8 mouse cellular contexts compared by ENCODE assay signal in the genomic region with DNA sequence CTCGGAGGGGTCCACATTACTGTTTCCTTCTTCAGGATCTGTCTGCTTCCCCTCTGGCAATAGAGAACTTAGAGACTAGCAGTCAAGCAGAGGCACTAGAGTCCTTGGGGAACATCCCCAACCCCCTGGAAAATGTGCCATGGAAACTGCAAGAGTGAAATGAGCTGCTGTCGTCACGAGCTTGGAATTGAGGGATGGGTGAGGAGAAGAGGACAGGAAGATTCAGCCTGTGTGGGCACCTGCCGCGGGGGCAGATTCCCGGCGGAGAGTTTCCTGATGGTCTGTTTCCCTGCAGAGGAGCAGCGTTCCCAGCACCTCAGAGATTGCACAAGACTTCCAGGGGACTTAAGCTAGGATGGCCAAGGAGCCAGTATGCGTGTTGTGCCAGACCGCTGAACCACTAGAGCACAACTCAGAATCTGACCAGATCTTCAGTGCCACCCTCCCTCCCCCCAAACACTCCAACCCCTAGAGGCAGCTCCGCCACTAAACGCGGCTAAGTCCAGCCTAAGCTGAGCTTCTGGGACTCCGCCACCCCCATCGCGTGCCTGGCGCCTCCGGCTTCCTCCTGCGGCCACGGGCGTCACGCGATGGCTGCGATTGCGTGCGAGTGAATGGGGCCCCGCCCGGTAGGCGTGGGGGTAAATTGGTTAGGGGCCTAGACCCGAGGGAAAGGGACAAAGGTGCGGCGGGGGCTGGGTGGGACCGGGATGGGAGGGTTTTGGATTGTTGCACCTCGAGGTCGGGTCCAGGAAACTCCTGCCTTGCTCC. TPM values are rescaled to one million over a fixed set of nuclear protein-coding genes. Genes with fewer than 3 reads are reported as not detected.
A peak's percentile ranks its signal among the peaks of the same experiment; 100 is the strongest.
DNase-seq lines count a peak whose midpoint lies in the region; ATAC-seq and TF ChIP-seq lines count a peak whose summit lies in the region.

No protein-coding gene starts in this region.

- no peak overlapping the region for H3ac ChIP-seq in myocyte (ENCODE audit: control insufficient read depth, insufficient read length)

- TF ChIP-seq POLR2A in myocyte (IDR thresholded peaks at IDR 0.05; ENCODE audit: insufficient read length, low read depth), result peak; percentile 48

- DNase-seq in cerebellum, postnatal 25 days, result peak; percentile 28 to 64
- peak; percentile 61 for DNase-seq in embryonic facial prominence, embryonic 14.5 days (ENCODE audit: low spot score)
- DNase-seq in kidney, postnatal 0 days (ENCODE audit: low spot score), result peak; percentile 64
- DNase-seq in liver, embryonic 14.5 days (ENCODE audit: low read depth in 3 of 3, low spot score in 3 of 3), result no peak

- no peak for ATAC-seq in cerebellum, adult (ENCODE audit: insufficient number of reproducible peaks, low FRiP score, low TSS enrichment)
- ATAC-seq in embryonic facial prominence, embryonic 14.5 days (ENCODE audit: low read depth), result peak; percentile 91
- ATAC-seq in heart, embryonic 14.5 days (ENCODE audit: insufficient number of reproducible peaks, insufficient read depth, low FRiP score, low read depth), result peak; percentile 64
- peak; percentile 87 for ATAC-seq in kidney, postnatal 0 days (replicated peaks; ENCODE audit: low FRiP score, low read depth)
- peak; percentile 63 for ATAC-seq in liver, embryonic 14.5 days (ENCODE audit: insufficient read depth)
- ATAC-seq in stomach, embryonic 15.5 days (ENCODE audit: insufficient read depth, low FRiP score, low read depth), result peak; percentile 74

- H3K4me2 ChIP-seq in embryonic facial prominence, embryonic 14.5 days (ENCODE audit: low read depth, low read length), result peak overlapping the region; percentile 89
- peak overlapping the region; percentile 97 for H3K4me2 ChIP-seq in heart, embryonic 14.5 days (ENCODE audit: low read length)
- H3K4me2 ChIP-seq in kidney, postnatal 0 days (ENCODE audit: low read length), result peak overlapping the region; percentile 94
- peak overlapping the region; percentile 56 for H3K4me2 ChIP-seq in liver, embryonic 14.5 days (ENCODE audit: low read depth)
- peak overlapping the region; percentile 78 for H3K4me2 ChIP-seq in myocyte (ENCODE audit: low read depth)
- peak overlapping the region; percentile 95 for H3K4me2 ChIP-seq in stomach, embryonic 15.5 days

- H3K27ac ChIP-seq in embryonic facial prominence, embryonic 14.5 days (replicated peaks; ENCODE audit: low read depth, low read length), result peak overlapping the region; percentile 46; the same call in 1 of the 2 replicates
- 0 out of 4 replicates have a peak overlapping the region, but pooled peaks of 1 of the 2 experiments have one; percentile 3 for H3K27ac ChIP-seq in heart, embryonic 14.5 days (replicated peaks in 1 of 2; ENCODE audit: control insufficient read depth in 1 of 2, insufficient read depth in 1 of 2, low read depth in 2 of 2, low read length in 2 of 2)
- H3K27ac ChIP-seq in kidney, postnatal 0 days, result no peak overlapping the region
- no peak overlapping the region for H3K27ac ChIP-seq in liver, embryonic 14.5 days
- no peak overlapping the region for H3K27ac ChIP-seq in stomach, embryonic 15.5 days

- H3K27me3 ChIP-seq in embryonic facial prominence, embryonic 14.5 days (replicated peaks; ENCODE audit: control insufficient read depth, insufficient read depth, low read length), result no peaks in the 10 kb centered on the region
- H3K27me3 ChIP-seq in heart, embryonic 14.5 days (ENCODE audit: control insufficient read depth, insufficient read depth, low read length), result no peaks in the 10 kb centered on the region
- H3K27me3 ChIP-seq in kidney, postnatal 0 days (ENCODE audit: insufficient read depth, low read length), result no peaks in the 10 kb centered on the region
- H3K27me3 ChIP-seq in liver, embryonic 14.5 days (ENCODE audit: control insufficient read depth, insufficient read depth, low read length), result no peaks in the 10 kb centered on the region; the same call in none of the 2 replicates
- H3K27me3 ChIP-seq in myocyte (ENCODE audit: control insufficient read depth, insufficient read depth, insufficient read length), result no peaks in the 10 kb centered on the region
- no peaks in the 10 kb centered on the region for H3K27me3 ChIP-seq in stomach, embryonic 15.5 days (replicated peaks)

- no peaks in the 10 kb centered on the region for H3K36me3 ChIP-seq in embryonic facial prominence, embryonic 14.5 days (ENCODE audit: control insufficient read depth, insufficient read depth, low read length)
- H3K36me3 ChIP-seq in heart, embryonic 14.5 days (ENCODE audit: control insufficient read depth, insufficient read depth, low read length), result no peaks in the 10 kb centered on the region
- H3K36me3 ChIP-seq in kidney, postnatal 0 days (ENCODE audit: insufficient read depth, low read length), result no peaks in the 10 kb centered on the region
- no peaks in the 10 kb centered on the region for H3K36me3 ChIP-seq in liver, embryonic 14.5 days (replicated peaks; ENCODE audit: control insufficient read depth, insufficient read depth, low read depth)
- no peaks in the 10 kb centered on the region for H3K36me3 ChIP-seq in myocyte (ENCODE audit: control insufficient read depth, insufficient read depth)
- no peaks in the 10 kb centered on the region for H3K36me3 ChIP-seq in stomach, embryonic 15.5 days

- 3% methylated on average over 33 of the region's 35 CpGs for whole genome bisulfite sequencing in embryonic facial prominence, embryonic 14.5 days
- WGBS in heart, embryonic 14.5 days, result 4% methylated on average over 35 of the region's 35 CpGs
- 4% methylated on average over 35 of the region's 35 CpGs for WGBS in kidney, postnatal 0 days
- WGBS in liver, embryonic 14.5 days (ENCODE audit: insufficient replicate concordance), result 2% methylated on average over 35 of the region's 35 CpGs
- 6% methylated on average over 35 of the region's 35 CpGs for WGBS in stomach, embryonic 15.5 days

- peak overlapping the region; percentile 77 for H3K9ac ChIP-seq in embryonic facial prominence, embryonic 14.5 days (ENCODE audit: low read depth, low read length)
- H3K9ac ChIP-seq in heart, embryonic 14.5 days (ENCODE audit: low read length), result peak overlapping the region; percentile 79
- peak overlapping the region; percentile 60 for H3K9ac ChIP-seq in kidney, postnatal 0 days (ENCODE audit: low read depth, low read length)
- H3K9ac ChIP-seq in liver, embryonic 14.5 days (replicated peaks), result no peak overlapping the region
- peak overlapping the region; percentile 25; the same call in 1 of the 2 replicates for H3K9ac ChIP-seq in stomach, embryonic 15.5 days

- H3K79me2 ChIP-seq in myocyte (ENCODE audit: control insufficient read depth, insufficient read depth), result no peaks in the 10 kb centered on the region

- peak overlapping the region; percentile 50 for H3K4me3 ChIP-seq in embryonic facial prominence, embryonic 14.5 days (ENCODE audit: low read depth, low read length)
- H3K4me3 ChIP-seq in heart, embryonic 14.5 days (ENCODE audit: control insufficient read depth in 1 of 2, insufficient read depth in 1 of 2, low read depth in 1 of 2, low read length in 2 of 2), result peak overlapping the region; percentile 56 to 66
- H3K4me3 ChIP-seq in kidney, postnatal 0 days (replicated peaks; ENCODE audit: low read depth, low read length), result peak overlapping the region; percentile 43
- peak overlapping the region; percentile 33 to 35 for H3K4me3 ChIP-seq in liver, embryonic 14.5 days (ENCODE audit: insufficient read depth in 1 of 2, low read depth in 2 of 2, low read length in 2 of 2)
- peak overlapping the region; percentile 36 for H3K4me3 ChIP-seq in myocyte
- peak overlapping the region; percentile 50 for H3K4me3 ChIP-seq in stomach, embryonic 15.5 days (replicated peaks)

- TF ChIP-seq EP300 in liver, embryonic 14.5 days (IDR thresholded peaks at IDR 0.05; ENCODE audit: low read depth), result no peak

- peaks cover 5% of the 10 kb centered on the region; the same call in 1 of the 2 replicates for H3K4me1 ChIP-seq in embryonic facial prominence, embryonic 14.5 days (ENCODE audit: control insufficient read depth, insufficient read depth, low read length)
- H3K4me1 ChIP-seq in heart, embryonic 14.5 days (ENCODE audit: control insufficient read depth in 2 of 2, insufficient read depth in 2 of 2, low read length in 2 of 2), result peaks cover 5 to 7% of the 10 kb centered on the region in 2 experiments; a peak in 3 of 4 replicates
- no peaks in the 10 kb centered on the region for H3K4me1 ChIP-seq in kidney, postnatal 0 days (replicated peaks; ENCODE audit: insufficient read depth, low read length)
- H3K4me1 ChIP-seq in liver, embryonic 14.5 days (replicated peaks; ENCODE audit: control insufficient read depth in 2 of 2, insufficient read depth in 2 of 2, low read length in 1 of 2), result peaks cover 0 to 7% of the 10 kb centered on the region in 2 experiments; a peak in 1 of 4 replicates
- H3K4me1 ChIP-seq in stomach, embryonic 15.5 days, result no peaks in the 10 kb centered on the region

- TF ChIP-seq CTCF in kidney, postnatal 0 days (IDR thresholded peaks at IDR 0.05; ENCODE audit: low read depth), result no peak
- TF ChIP-seq CTCF in liver, embryonic 14.5 days (IDR thresholded peaks at IDR 0.05; ENCODE audit: low read depth), result no peak

- H3K9me3 ChIP-seq in embryonic facial prominence, embryonic 14.5 days (ENCODE audit: control insufficient read depth, low read length), result no peaks in the 10 kb centered on the region
- H3K9me3 ChIP-seq in heart, embryonic 14.5 days (ENCODE audit: control insufficient read depth, low read length), result no peaks in the 10 kb centered on the region
- H3K9me3 ChIP-seq in kidney, postnatal 0 days (replicated peaks; ENCODE audit: low read length), result no peaks in the 10 kb centered on the region
- H3K9me3 ChIP-seq in liver, embryonic 14.5 days (ENCODE audit: control insufficient read depth, low read length), result no peaks in the 10 kb centered on the region
- H3K9me3 ChIP-seq in stomach, embryonic 15.5 days, result no peaks in the 10 kb centered on the region

RNA-seq across cellular contexts. Expression of gene Ahrr, which starts 32.5 kb away (rescaled TPM):
- polyA plus RNA-seq in embryonic facial prominence, embryonic 14.5 days (2014; fragmentation: Nextera tagmentation; extraction: Ambion mirVana), result 1.3 and 1.9 TPM in 2 replicates
- 0.98 and 1.1 TPM in 2 replicates for polyA plus RNA-seq in heart, embryonic 14.5 days (2014; fragmentation: Nextera tagmentation; extraction: Ambion mirVana)
- polyA plus RNA-seq in kidney, postnatal 0 days (2015; fragmentation: Nextera tagmentation; extraction: Ambion mirVana), result 0.45 and 0.46 TPM in 2 replicates
- polyA plus RNA-seq in liver, embryonic 14.5 days (2012; rRNA removed), result 0.05 and 0.08 TPM in 2 replicates
- 0.05 and 0.17 TPM in 2 replicates for polyA plus RNA-seq in liver, embryonic 14.5 days (2014; fragmentation: Nextera tagmentation; extraction: Ambion mirVana)
- 0.19 TPM for polyA plus RNA-seq in myocyte (2012; fragmentation: generic; extraction: Trizol)
- 0.50 and 0.52 TPM in 2 replicates for polyA plus RNA-seq in stomach, embryonic 15.5 days (2015; fragmentation: Nextera tagmentation; extraction: Ambion mirVana)

RNA-seq across cellular contexts. Expression of gene Exoc3, which starts 51.1 kb away (rescaled TPM):
- 82.3 and 85.0 TPM in 2 replicates for polyA plus RNA-seq in embryonic facial prominence, embryonic 14.5 days (2014; fragmentation: Nextera tagmentation; extraction: Ambion mirVana)
- polyA plus RNA-seq in heart, embryonic 14.5 days (2014; fragmentation: Nextera tagmentation; extraction: Ambion mirVana), result 64.2 and 64.9 TPM in 2 replicates
- 59.2 and 61.2 TPM in 2 replicates for polyA plus RNA-seq in kidney, postnatal 0 days (2015; fragmentation: Nextera tagmentation; extraction: Ambion mirVana)
- 8.7 and 10.4 TPM in 2 replicates for polyA plus RNA-seq in liver, embryonic 14.5 days (2012; rRNA removed)
- 31.0 and 32.9 TPM in 2 replicates for polyA plus RNA-seq in liver, embryonic 14.5 days (2014; fragmentation: Nextera tagmentation; extraction: Ambion mirVana)
- polyA plus RNA-seq in myocyte (2012; fragmentation: generic; extraction: Trizol), result 28.3 TPM
- polyA plus RNA-seq in stomach, embryonic 15.5 days (2015; fragmentation: Nextera tagmentation; extraction: Ambion mirVana), result 59.6 and 67.2 TPM in 2 replicates

RNA-seq across cellular contexts. Expression of gene Pdcd6, which starts 57.7 kb away (rescaled TPM):
- 150 TPM in 2 replicates for polyA plus RNA-seq in embryonic facial prominence, embryonic 14.5 days (2014; fragmentation: Nextera tagmentation; extraction: Ambion mirVana)
- polyA plus RNA-seq in heart, embryonic 14.5 days (2014; fragmentation: Nextera tagmentation; extraction: Ambion mirVana), result 106 and 109 TPM in 2 replicates
- polyA plus RNA-seq in kidney, postnatal 0 days (2015; fragmentation: Nextera tagmentation; extraction: Ambion mirVana), result 183 and 186 TPM in 2 replicates
- 49.8 and 56.0 TPM in 2 replicates for polyA plus RNA-seq in liver, embryonic 14.5 days (2012; rRNA removed)
- 73.4 and 80.9 TPM in 2 replicates for polyA plus RNA-seq in liver, embryonic 14.5 days (2014; fragmentation: Nextera tagmentation; extraction: Ambion mirVana)
- polyA plus RNA-seq in myocyte (2012; fragmentation: generic; extraction: Trizol), result 94.7 TPM
- polyA plus RNA-seq in stomach, embryonic 15.5 days (2015; fragmentation: Nextera tagmentation; extraction: Ambion mirVana), result 150 and 153 TPM in 2 replicates

Comparison
In these comparisons a context has a peak if more than half of its experiments do, and no peak if none do; other contexts are left out.
1. DNase-seq: peak in cerebellum, postnatal 25 days (2 of 2), embryonic facial prominence, embryonic 14.5 days (single experiment) and kidney, postnatal 0 days (single experiment); none in liver, embryonic 14.5 days (0 of 3).
2. Peak in every context shown above with its lines, with median percentiles within 50 percentile points of each other: H3K4me2 ChIP-seq and H3K4me3 ChIP-seq.